Mouse (Mus musculus): ENCODE results near the gene Tcf21.

Tcf21 gene

DNA sequence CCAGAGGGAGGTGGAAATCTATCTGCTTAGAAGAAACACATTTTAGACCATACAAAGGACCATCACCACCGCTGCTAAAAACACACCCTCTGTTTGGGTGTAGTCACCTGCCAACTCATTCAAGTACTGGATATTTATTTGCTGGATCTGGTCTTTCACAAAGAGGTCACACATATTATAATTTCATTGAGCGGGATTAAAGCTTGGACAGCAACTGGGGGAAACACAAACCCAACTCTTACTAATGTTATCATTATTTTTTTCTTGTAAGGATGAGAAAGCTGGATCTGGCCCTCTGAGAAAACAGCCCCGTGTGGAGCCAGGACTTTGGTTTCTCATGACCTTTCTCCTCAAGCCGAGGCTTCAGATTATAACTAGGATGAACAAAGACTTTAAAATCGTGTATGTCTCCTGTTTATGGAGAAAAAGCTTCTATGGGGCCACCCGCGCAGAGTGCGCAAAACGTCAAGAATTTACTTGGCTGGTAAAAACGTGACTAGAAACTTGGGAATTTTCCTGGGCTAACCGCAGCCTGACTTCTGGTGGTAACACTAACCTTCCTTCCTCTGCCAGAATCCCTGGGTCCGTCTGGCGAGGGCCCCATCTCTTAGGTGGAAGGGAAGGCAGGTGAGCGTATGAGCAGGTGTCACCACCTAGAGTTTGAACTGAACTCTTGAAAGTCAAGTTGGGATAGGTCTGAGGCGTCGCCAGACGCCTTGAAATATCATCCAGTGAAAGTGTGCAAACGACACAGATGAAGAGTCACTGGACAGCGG lies 4.3 kb downstream of the Tcf21 start:
- no peak for DNase-seq (ENCODE audit: low read depth, low spot score)

DNA sequence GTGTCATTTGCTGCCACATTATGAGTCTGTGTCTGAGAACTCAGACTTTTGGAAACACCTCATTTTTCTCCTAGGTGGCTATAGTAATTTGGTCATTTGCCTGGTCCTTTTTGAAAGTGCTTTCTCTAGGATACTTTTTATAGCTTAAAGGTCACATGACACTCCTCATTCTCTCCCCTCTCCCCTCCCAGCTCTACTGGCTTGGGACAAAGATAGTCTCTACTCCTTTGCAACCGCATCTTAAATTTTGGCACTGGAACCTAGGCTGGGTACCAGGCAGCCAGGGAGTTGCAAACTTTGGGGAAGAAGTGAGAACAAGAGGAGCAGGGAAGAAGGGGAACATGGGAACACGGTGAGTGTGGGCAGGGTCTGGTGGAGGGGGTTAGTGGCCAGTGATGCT lies 5.2 kb downstream of the Tcf21 start:
- DNase-seq (ENCODE audit: low read depth, low spot score), result no peak

DNA sequence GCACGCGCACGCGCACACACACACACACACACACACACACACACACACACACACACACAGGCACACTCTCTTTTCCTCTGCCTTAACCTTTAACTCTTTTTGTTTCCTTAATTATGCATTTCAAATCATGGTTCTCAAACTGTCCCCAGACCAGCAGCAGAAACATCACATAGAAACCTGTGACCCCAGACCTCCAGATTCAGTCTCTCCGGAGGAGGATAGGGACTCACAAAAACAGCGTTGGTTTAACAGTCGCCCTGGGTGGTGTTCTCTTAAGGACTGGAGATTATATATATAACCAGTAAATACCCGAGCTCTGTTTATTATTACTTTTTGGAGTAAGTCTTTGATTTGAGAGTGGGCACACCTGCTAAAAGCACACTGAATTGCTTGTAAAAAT lies 5.7 kb downstream of the Tcf21 start:
- DNase-seq (ENCODE audit: low read depth, low spot score), result no peak

DNA sequence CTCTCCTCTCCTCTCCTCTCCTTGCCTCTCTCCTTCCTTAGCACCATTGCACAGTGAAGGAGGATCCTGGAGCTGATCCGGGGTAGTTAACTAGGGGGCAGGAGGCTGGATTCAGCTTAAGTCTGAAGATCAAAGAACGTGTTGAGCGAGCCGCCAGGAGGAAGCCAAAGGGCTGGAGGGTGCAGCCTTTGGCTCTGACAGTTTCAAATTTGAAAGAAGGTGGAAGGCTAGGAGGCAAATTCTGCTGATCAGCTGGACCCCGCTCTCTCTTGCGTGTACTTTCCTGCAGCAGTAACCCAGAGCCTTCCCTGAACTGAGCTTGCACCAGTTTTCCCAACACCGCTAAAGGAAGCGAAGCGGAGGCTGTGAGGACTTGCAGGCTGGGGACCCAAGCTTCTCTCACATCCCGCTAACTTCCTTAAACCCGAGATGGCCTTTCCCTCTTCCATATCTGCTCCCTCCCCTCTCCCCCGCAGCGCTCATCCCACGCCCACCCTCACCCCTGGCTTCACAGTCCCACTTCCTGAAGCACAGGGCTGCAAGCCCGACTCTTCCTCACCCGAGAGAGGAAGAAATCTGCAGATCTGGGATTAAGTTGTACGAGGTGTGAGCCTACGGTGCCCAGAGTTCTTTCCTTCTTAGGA lies 6.5 kb downstream of the Tcf21 start:
- DNase-seq (ENCODE audit: low read depth, low spot score), result no peak

DNA sequence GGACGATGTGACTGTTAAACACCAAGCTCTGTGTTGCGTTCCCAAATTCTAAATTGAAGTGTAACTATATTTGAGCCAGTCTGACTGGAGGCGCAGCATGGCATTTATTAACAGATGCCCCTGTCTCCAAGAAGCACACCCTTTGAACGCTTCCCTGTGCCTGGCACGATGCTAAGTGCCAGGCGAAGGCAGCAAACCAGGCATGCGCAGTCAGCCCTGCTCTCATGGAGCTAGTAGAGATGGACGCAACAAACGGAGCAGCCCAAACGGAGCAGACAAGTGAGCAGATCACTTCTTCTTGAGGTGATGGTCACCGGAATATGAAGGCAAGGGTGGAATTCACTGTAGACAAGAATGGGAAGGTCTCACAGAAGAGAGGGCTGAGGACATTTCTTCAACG lies 8.1 kb downstream of the Tcf21 start:
- no peak for DNase-seq (ENCODE audit: low read depth, low spot score)

DNA sequence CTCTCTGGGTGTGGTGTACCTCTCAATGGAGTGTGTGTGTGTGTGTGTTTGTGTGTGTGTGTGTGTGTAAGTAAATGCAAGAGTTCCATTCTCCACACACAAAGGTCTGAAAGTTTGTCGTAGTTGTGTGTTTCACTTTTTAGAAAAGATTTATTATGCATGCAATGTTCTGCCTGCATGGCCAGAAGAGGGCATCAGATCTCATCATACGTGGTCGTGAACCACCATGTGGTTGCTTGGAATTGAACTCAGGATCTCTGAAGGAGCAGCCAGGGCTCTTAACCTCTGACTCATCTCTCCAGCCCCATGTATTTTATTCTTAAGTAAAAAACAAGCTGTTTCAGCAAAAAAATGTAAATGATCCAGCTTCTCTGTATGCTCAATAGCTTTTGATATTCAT lies 37.3 kb downstream of the Tcf21 start:
- no peak for DNase-seq (ENCODE audit: low read depth, low spot score)

DNA sequence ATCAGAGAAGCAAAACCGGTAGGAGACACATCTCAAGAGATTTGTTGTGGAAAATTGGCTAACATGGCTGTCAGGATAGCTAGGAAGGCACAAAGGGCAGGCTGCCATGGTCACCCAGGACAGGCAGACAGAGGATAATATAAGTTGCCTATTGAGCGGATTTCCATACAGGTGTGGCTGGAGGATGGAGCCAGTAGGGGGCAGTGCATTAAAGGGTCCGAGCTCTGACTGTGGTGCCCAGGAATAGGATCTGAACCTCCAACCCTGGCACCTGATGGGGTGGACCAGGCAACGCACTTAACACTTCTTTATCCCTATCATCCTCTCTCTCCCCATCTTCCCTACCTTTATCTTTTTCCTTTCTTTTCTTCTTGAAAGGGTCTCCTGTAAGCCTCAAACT lies 38.5 kb downstream of the Tcf21 start:
- no peak for DNase-seq (ENCODE audit: low read depth, low spot score)

DNA sequence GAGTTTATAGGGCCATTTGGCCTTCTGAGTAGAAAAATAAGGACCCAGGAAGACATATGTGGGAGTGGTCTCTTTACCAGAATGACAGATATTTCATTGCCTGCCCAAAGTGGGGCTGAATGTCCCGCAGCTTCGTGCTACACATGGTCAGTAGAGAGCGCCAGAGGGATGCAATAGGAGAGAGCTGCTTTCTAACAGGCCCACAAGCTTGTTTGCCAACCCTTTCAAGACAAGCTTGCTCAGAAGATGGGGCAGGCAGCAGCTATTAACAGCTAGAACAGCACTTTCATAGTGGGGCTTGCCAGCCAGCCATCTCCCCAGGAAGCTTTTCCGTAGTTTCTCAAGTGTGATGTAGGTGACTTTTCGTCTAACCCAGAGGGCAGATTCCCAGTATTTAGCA lies 42.0 kb downstream of the Tcf21 start:
- no peak for DNase-seq (ENCODE audit: low read depth, low spot score)

DNA sequence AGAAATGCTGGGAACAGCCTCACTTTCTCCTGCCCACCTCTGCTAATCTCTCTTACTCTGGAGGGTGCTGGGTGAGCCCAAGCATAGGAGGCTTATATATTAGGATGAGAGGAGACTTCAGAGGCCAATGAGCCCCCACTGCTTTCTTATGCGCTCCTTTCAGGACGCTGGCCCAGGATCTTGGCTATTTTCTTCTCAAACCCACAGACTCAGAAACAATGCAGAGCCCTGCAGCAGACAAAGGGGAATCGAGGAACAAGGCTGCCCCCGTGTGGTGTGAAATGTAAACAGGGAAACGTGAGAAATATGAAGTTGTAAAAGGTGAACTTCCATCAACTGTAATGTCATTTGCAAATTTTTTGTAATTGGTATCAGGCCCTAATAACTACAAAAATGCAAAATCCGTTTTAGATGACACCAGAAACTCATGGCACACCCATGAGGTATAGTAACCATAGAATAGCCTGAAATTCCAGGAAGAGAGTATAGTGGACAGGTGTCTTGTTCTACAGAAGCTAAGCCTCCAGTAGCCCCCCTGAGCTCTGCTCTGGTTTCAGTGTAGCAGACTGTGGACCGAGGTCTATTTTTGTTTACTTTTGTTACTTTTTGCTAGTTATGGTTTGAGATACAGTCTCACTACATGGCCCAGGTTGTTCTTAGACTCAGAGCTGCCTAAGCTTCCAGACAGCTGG lies 43.8 kb downstream of the Tcf21 start:
- DNase-seq (ENCODE audit: low read depth, low spot score), result no peak

DNA sequence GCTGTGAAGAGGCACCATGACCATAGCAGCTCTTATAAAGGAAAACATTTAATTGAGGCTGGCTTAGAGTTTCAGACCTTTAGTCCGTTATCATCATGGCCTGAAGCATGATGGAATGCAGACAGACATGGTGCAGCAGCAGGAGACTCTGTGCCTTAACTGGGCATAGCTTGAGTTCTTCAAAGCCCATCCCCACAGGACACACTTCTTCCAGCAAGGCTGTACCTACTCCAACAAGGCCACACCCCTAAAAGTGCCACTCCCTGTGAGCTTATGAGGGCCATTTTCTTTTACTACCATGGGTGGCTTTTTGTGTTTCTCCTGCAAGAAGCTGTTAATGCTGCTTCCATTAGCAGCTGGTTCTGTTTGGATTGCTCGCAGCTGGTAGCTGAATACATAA lies 44.5 kb downstream of the Tcf21 start:
- no peak for DNase-seq (ENCODE audit: low read depth, low spot score)

DNA sequence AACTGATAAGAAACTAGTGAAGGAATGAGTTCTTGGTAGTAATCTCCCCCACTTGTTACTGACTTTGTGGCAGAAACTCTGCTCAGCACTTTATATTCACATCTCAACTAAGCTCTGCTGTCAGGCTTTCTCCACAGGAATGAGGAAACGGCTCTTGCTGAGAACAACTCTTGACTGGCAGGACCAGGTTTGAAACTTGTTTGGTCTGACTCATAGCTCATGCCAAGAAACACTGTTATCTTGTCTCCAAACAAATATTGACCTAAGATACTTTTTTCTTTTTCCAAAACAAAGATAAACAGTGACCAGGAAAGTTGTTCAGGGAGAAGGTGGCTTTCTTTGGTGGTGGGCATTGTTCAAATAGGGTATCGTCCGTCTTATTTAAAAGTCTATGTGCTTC lies 45.3 kb downstream of the Tcf21 start:
- DNase-seq (ENCODE audit: low read depth, low spot score), result no peak

All from retina, adult 2 months (tissue).